Mouse (Mus musculus) E14TG2a.4 (cell line): ENCODE results near the gene Med25.

Experiments
- H3K27me3 ChIP-seq: 2 replicates; pipeline ENCODE4 v1.6.1; 2014; ENCODE audit warnings: low read length, control low read depth; ENCODE audit not compliant: insufficient read depth
- H3K36me3 ChIP-seq: 2 replicates; pipeline ENCODE4 v1.6.1; 2014; ENCODE audit warnings: low read length, control low read depth; ENCODE audit not compliant: insufficient read depth
- H3K4me1 ChIP-seq: replicated peaks from 2 replicates; pipeline ENCODE4 v1.6.1; 2014; ENCODE audit warnings: low read depth, low read length, control low read depth
- H3K4me3 ChIP-seq: replicated peaks from 2 replicates; pipeline ENCODE4 v1.5.1; 2014; ENCODE audit warnings: mild to moderate bottlenecking, low read length
- H3K9me3 ChIP-seq: 2 replicates; pipeline ENCODE4 v1.6.1; 2014; ENCODE audit warnings: low read length, control low read depth
- CTCF ChIP-seq: conservative IDR thresholded peaks from 2 replicates; pipeline ENCODE4 v1.5.1; 2014; ENCODE audit warnings: low read length
- NANOG ChIP-seq: IDR thresholded peaks from 2 replicates; pipeline ENCODE4 v1.6.1; 2014; ENCODE audit warnings: borderline replicate concordance, low read length, mixed read lengths
- POU5F1 ChIP-seq: IDR thresholded peaks from 2 replicates; pipeline ENCODE4 v1.6.1; 2014; ENCODE audit warnings: low read length, borderline replicate concordance

Gene Med25

GRCm38 (mm10) chr7:44856265-44856916, 36.1 kb downstream of the Med25 start:
- Histone ChIP-seq H3K4me3 (peak overlapping the region; percentile 98), H3K27me3 (no peaks in the 10 kb centered on the region), H3K36me3 (peaks cover 32% of the 10 kb centered on the region), H3K9me3 (no peaks in the 10 kb centered on the region), H3K4me1 (peaks cover 84% of the 10 kb centered on the region)
- TF ChIP-seq POU5F1 (no peak), NANOG (no peak), CTCF (no peak)

GRCm38 (mm10) chr7:44855036-44855435, 37.5 kb downstream of the Med25 start:
- Histone ChIP-seq H3K36me3 (peaks cover 36% of the 10 kb centered on the region), H3K27me3 (no peaks in the 10 kb centered on the region), H3K4me1 (peaks cover 82% of the 10 kb centered on the region), H3K9me3 (no peaks in the 10 kb centered on the region), H3K4me3 (peak overlapping the region; percentile 81)
- TF ChIP-seq NANOG (no peak), CTCF (peak; percentile 56), POU5F1 (no peak)

- H3K27me3 ChIP-seq = no peaks in the 10 kb centered on the region
- peak overlapping the region; percentile 81 for H3K4me3 ChIP-seq
- peaks cover 76% of the 10 kb centered on the region for H3K4me1 ChIP-seq
- H3K36me3 ChIP-seq = peaks cover 36% of the 10 kb centered on the region
- H3K9me3 ChIP-seq = no peaks in the 10 kb centered on the region
- TF ChIP-seq NANOG (no peak), CTCF (no peak), POU5F1 (no peak)
Observed at GRCm38 (mm10) chr7:44854356-44855031, 38.0 kb downstream of the Med25 start.

GRCm38 (mm10) chr7:44853596-44854355, 38.7 kb downstream of the Med25 start:
- TF ChIP-seq POU5F1 = no peak
- no peak for TF ChIP-seq CTCF
- no peak for TF ChIP-seq NANOG
- peak overlapping the region; percentile 81 for H3K4me3 ChIP-seq
- peaks cover 36% of the 10 kb centered on the region for H3K36me3 ChIP-seq
- peaks cover 71% of the 10 kb centered on the region for H3K4me1 ChIP-seq
- no peaks in the 10 kb centered on the region for H3K27me3 ChIP-seq
- H3K9me3 ChIP-seq = no peaks in the 10 kb centered on the region

- peak overlapping the region; percentile 81 for H3K4me3 ChIP-seq
- H3K27me3 ChIP-seq = no peaks in the 10 kb centered on the region
- H3K9me3 ChIP-seq = no peaks in the 10 kb centered on the region
- H3K4me1 ChIP-seq = peaks cover 66% of the 10 kb centered on the region
- TF ChIP-seq NANOG (no peak), CTCF (no peak), POU5F1 (no peak)
- H3K36me3 ChIP-seq = peaks cover 31% of the 10 kb centered on the region
Observed at GRCm38 (mm10) chr7:44853065-44853464, 39.4 kb downstream of the Med25 start.

GRCm38 (mm10) chr7:44852259-44853027, 40.1 kb downstream of the Med25 start:
- H3K36me3 ChIP-seq = peaks cover 37% of the 10 kb centered on the region
- peak overlapping the region; percentile 81 for H3K4me3 ChIP-seq
- peaks cover 69% of the 10 kb centered on the region for H3K4me1 ChIP-seq
- no peaks in the 10 kb centered on the region for H3K9me3 ChIP-seq
- H3K27me3 ChIP-seq = no peaks in the 10 kb centered on the region
- TF ChIP-seq NANOG = no peak
- no peak for TF ChIP-seq POU5F1
- TF ChIP-seq CTCF = no peak

GRCm38 (mm10) chr7:44851625-44852234, 40.8 kb downstream of the Med25 start:
- peaks cover 42% of the 10 kb centered on the region for H3K36me3 ChIP-seq

More at GRCm38 (mm10) chr7:44851625-44852234, 40.8 kb downstream of the Med25 start:
- Histone ChIP-seq H3K9me3 (no peaks in the 10 kb centered on the region), H3K4me1 (peaks cover 72% of the 10 kb centered on the region), H3K27me3 (no peaks in the 10 kb centered on the region), H3K4me3 (peak overlapping the region; percentile 94)
- no peak for TF ChIP-seq POU5F1
- TF ChIP-seq NANOG = no peak
- no peak for TF ChIP-seq CTCF
